Mouse (Mus musculus) heart, embryonic 12.5 days (tissue): ENCODE measurements at regions not wholly inside any gene's neighbourhood (a gene's known extent, or its start where the extent isn't known, plus 50 kb on each side); places are given as distances from the start of the nearest gene placed in this dataset.

ENCODE experiments used
- ATAC-seq: fragments of 200-750 bp; cut with Nextera tagmentation; 2 replicates; pipeline ENCODE4 v1.8.0; 2017; ENCODE audit warnings: moderate TSS enrichment, moderate library complexity; ENCODE audit not compliant: insufficient number of reproducible peaks, low FRiP score
- H3K27ac ChIP-seq: fragments of 300-500 bp; sonication (generic); 2 replicates; pipeline ENCODE4 v1.5.1; 2016; ENCODE audit warnings: mild to moderate bottlenecking, moderate library complexity; ENCODE audit not compliant: poor library complexity, severe bottlenecking
- H3K27me3 ChIP-seq: fragments of 300-500 bp; sonication (generic); replicated peaks from 2 replicates; pipeline ENCODE4 v1.6.1; 2016; ENCODE audit warnings: mild to moderate bottlenecking, moderate library complexity
- H3K36me3 ChIP-seq: fragments of 300-500 bp; sonication (generic); 2 replicates; pipeline ENCODE4 v1.6.1; 2016; ENCODE audit warnings: mild to moderate bottlenecking, moderate library complexity
- H3K4me1 ChIP-seq: fragments of 300-500 bp; sonication (generic); replicated peaks from 2 replicates; pipeline ENCODE4 v1.6.1; 2016; ENCODE audit warnings: mild to moderate bottlenecking
- H3K4me2 ChIP-seq: fragments of 300-500 bp; sonication (generic); 2 replicates; pipeline ENCODE4 v1.6.1; 2016; ENCODE audit warnings: mild to moderate bottlenecking, moderate library complexity
- H3K4me3 ChIP-seq: fragments of 300-500 bp; sonication (generic); 2 replicates; pipeline ENCODE4 v1.5.1; 2016; ENCODE audit warnings: mild to moderate bottlenecking
- H3K9ac ChIP-seq: fragments of 300-500 bp; sonication (generic); 2 replicates; pipeline ENCODE4 v1.6.1; 2016; ENCODE audit warnings: mild to moderate bottlenecking, moderate library complexity
- H3K9me3 ChIP-seq: fragments of 300-500 bp; sonication (generic); replicated peaks from 2 replicates; pipeline ENCODE4 v1.6.1; 2016; ENCODE audit warnings: mild to moderate bottlenecking, moderate library complexity
- WGBS: fragments of 180-500 bp; shearing (Covaris S2); methylation state at CpG from one replicate; pipeline ENCODE4 v1.1.7; 2016; 5-methylcytosine and 5-hydroxymethylcytosine counted together

- 74% methylated on average over 3 of the region's 3 CpGs for WGBS
- ATAC-seq = no peak
Observed at GRCm38 (mm10) chr3:35235066-35235465, 518.8 kb upstream of the Atp11b start.

GRCm38 (mm10) chr3:35235772-35236171 lies 518.1 kb upstream of the Atp11b start:
- peaks cover 4% of the 10 kb centered on the region; the same call in 1 of the 2 replicates for H3K4me1 ChIP-seq
- ATAC-seq = no peak
- no peak overlapping the region for H3K4me2 ChIP-seq
- H3K27me3 ChIP-seq = no peaks in the 10 kb centered on the region
- no peaks in the 10 kb centered on the region for H3K36me3 ChIP-seq
- H3K9ac ChIP-seq = no peak overlapping the region
- no peak overlapping the region for H3K4me3 ChIP-seq
- H3K9me3 ChIP-seq = no peaks in the 10 kb centered on the region
- no peak overlapping the region for H3K27ac ChIP-seq
- WGBS = 69% methylated on average over 5 of the region's 5 CpGs

More at GRCm38 (mm10) chr3:35235066-35235465, 518.8 kb upstream of the Atp11b start:
- H3K4me1 ChIP-seq = peaks cover 4% of the 10 kb centered on the region; the same call in 1 of the 2 replicates
- H3K4me2 ChIP-seq = no peak overlapping the region
- H3K27ac ChIP-seq = no peak overlapping the region
- no peak overlapping the region for H3K4me3 ChIP-seq
- H3K27me3 ChIP-seq = no peaks in the 10 kb centered on the region
- H3K9ac ChIP-seq = no peak overlapping the region
- no peaks in the 10 kb centered on the region for H3K36me3 ChIP-seq
- H3K9me3 ChIP-seq = no peaks in the 10 kb centered on the region

GRCm38 (mm10) chr3:35237342-35237741 lies 516.6 kb upstream of the Atp11b start:
- no peak overlapping the region for H3K27ac ChIP-seq
- H3K27me3 ChIP-seq = no peaks in the 10 kb centered on the region
- ATAC-seq = no peak
- H3K36me3 ChIP-seq = no peaks in the 10 kb centered on the region
- WGBS = 80% methylated on average over 6 of the region's 6 CpGs
- no peaks in the 10 kb centered on the region for H3K4me1 ChIP-seq
- no peaks in the 10 kb centered on the region for H3K9me3 ChIP-seq
- no peak overlapping the region for H3K9ac ChIP-seq
- no peak overlapping the region for H3K4me2 ChIP-seq
- H3K4me3 ChIP-seq = no peak overlapping the region

- H3K4me2 ChIP-seq = no peak overlapping the region
- H3K9ac ChIP-seq = no peak overlapping the region
- no peak overlapping the region for H3K27ac ChIP-seq
- 49% methylated on average over 6 of the region's 6 CpGs for WGBS
- no peaks in the 10 kb centered on the region for H3K9me3 ChIP-seq
- no peaks in the 10 kb centered on the region for H3K4me1 ChIP-seq
- H3K36me3 ChIP-seq = no peaks in the 10 kb centered on the region
- ATAC-seq = no peak
- no peak overlapping the region for H3K4me3 ChIP-seq
- H3K27me3 ChIP-seq = no peaks in the 10 kb centered on the region
Observed at GRCm38 (mm10) chr3:35242349-35242748, 511.6 kb upstream of the Atp11b start.

- Histone ChIP-seq H3K9me3 (no peaks in the 10 kb centered on the region), H3K27ac (no peak overlapping the region), H3K27me3 (no peaks in the 10 kb centered on the region), H3K36me3 (no peaks in the 10 kb centered on the region), H3K4me1 (no peaks in the 10 kb centered on the region), H3K4me3 (no peak overlapping the region), H3K4me2 (no peak overlapping the region), H3K9ac (no peak overlapping the region)
- ATAC-seq = no peak
- WGBS = 65% methylated on average over 10 of the region's 10 CpGs
Observed at GRCm38 (mm10) chr3:35242871-35243529, 510.9 kb upstream of the Atp11b start.

GRCm38 (mm10) chr3:35245003-35245402 lies 508.9 kb upstream of the Atp11b start:
- Histone ChIP-seq H3K27ac (no peak overlapping the region), H3K9me3 (no peaks in the 10 kb centered on the region), H3K4me1 (no peaks in the 10 kb centered on the region), H3K4me3 (no peak overlapping the region), H3K27me3 (no peaks in the 10 kb centered on the region), H3K36me3 (no peaks in the 10 kb centered on the region), H3K9ac (no peak overlapping the region), H3K4me2 (no peak overlapping the region)
- WGBS = 44% methylated on average over 8 of the region's 8 CpGs
- ATAC-seq = no peak

GRCm38 (mm10) chr3:35245946-35246665 lies 507.8 kb upstream of the Atp11b start:
- no peak overlapping the region for H3K27ac ChIP-seq
- WGBS = 68% methylated on average over 10 of the region's 10 CpGs

GRCm38 (mm10) chr3:35249160-35249559 lies 504.7 kb upstream of the Atp11b start:
- H3K36me3 ChIP-seq = no peaks in the 10 kb centered on the region
- no peaks in the 10 kb centered on the region for H3K27me3 ChIP-seq
- H3K9me3 ChIP-seq = no peaks in the 10 kb centered on the region
- H3K4me2 ChIP-seq = no peak overlapping the region
- H3K4me3 ChIP-seq = no peak overlapping the region
- WGBS = 62% methylated on average over 10 of the region's 10 CpGs
- no peaks in the 10 kb centered on the region for H3K4me1 ChIP-seq
- H3K9ac ChIP-seq = no peak overlapping the region
- no peak overlapping the region for H3K27ac ChIP-seq
- ATAC-seq = no peak

More at GRCm38 (mm10) chr3:35245946-35246665, 507.8 kb upstream of the Atp11b start:
- Histone ChIP-seq H3K9me3 (no peaks in the 10 kb centered on the region), H3K9ac (no peak overlapping the region), H3K4me1 (no peaks in the 10 kb centered on the region), H3K27me3 (no peaks in the 10 kb centered on the region), H3K4me3 (no peak overlapping the region), H3K36me3 (no peaks in the 10 kb centered on the region), H3K4me2 (no peak overlapping the region)
- no peak for ATAC-seq

- no peaks in the 10 kb centered on the region for H3K36me3 ChIP-seq
- H3K27me3 ChIP-seq = no peaks in the 10 kb centered on the region
- H3K9me3 ChIP-seq = no peaks in the 10 kb centered on the region
- no peak overlapping the region for H3K9ac ChIP-seq
- no peak for ATAC-seq
- H3K4me3 ChIP-seq = no peak overlapping the region
- H3K27ac ChIP-seq = no peak overlapping the region
- H3K4me2 ChIP-seq = no peak overlapping the region
- 68% methylated on average over 14 of the region's 14 CpGs for WGBS
- no peaks in the 10 kb centered on the region for H3K4me1 ChIP-seq
Observed at GRCm38 (mm10) chr3:35250092-35250749, 503.7 kb upstream of the Atp11b start.

GRCm38 (mm10) chr3:35253861-35254260 lies 500.0 kb upstream of the Atp11b start:
- H3K36me3 ChIP-seq = no peaks in the 10 kb centered on the region
- no peak for ATAC-seq
- H3K9ac ChIP-seq = no peak overlapping the region
- H3K4me2 ChIP-seq = no peak overlapping the region
- H3K9me3 ChIP-seq = no peaks in the 10 kb centered on the region
- no peaks in the 10 kb centered on the region for H3K4me1 ChIP-seq
- H3K27me3 ChIP-seq = no peaks in the 10 kb centered on the region
- WGBS = 62% methylated on average over 5 of the region's 5 CpGs
- no peak overlapping the region for H3K4me3 ChIP-seq
- H3K27ac ChIP-seq = no peak overlapping the region

- Histone ChIP-seq H3K4me1 (no peaks in the 10 kb centered on the region), H3K36me3 (no peaks in the 10 kb centered on the region), H3K27me3 (no peaks in the 10 kb centered on the region), H3K4me2 (no peak overlapping the region), H3K9me3 (no peaks in the 10 kb centered on the region), H3K9ac (no peak overlapping the region), H3K27ac (no peak overlapping the region), H3K4me3 (no peak overlapping the region)
- 74% methylated on average over 6 of the region's 6 CpGs for WGBS
- ATAC-seq = no peak
Observed at GRCm38 (mm10) chr3:35260936-35261335, 493.0 kb upstream of the Atp11b start.
